Mouse (Mus musculus) adrenal gland, adult (tissue): ENCODE results near the gene Tuba1a.
"Not testable (repeated sequence)": the region's sequence is repeated elsewhere in the genome, so short reads cannot be mapped to it uniquely, and the experiment has no call there.

Experiments used
- DNase-seq, 2 experiments: peaks; one replicate each; pipeline ENCODE4 v3.0.0; 2022 to 2023; ENCODE audit warnings: low spot score in 1 of 2; ENCODE audit not compliant: inconsistent age in 2 of 2

Gene Tuba1a

GRCm38 (mm10) chr15:98985982-98986715 is 32.6 kb upstream of the Tuba1a start:
- DNase-seq, result no peak

GRCm38 (mm10) chr15:98985240-98985981 is 31.9 kb upstream of the Tuba1a start:
- peak; percentile 86 to 96 for DNase-seq

DNA sequence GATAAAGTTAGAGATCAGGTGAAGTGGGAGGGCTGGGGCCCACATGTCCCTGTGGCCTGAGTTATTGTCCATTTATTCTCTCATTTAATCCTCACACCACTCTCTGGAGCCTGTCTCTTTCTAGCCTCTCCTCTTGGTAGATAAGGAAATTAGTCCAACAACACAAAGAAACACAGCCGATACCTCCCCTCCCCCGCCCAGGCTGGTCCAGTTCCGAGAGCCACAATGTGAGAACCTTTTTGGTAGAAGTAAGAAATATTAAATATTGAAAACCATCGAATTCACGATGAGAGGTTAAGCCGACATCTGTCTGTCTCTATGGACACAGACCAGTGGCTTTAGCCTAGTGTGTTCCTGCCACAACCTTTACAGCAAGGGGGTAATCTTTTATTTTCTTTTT is 31.2 kb upstream of the Tuba1a start:
- DNase-seq, result peak in 1 of 2 experiments; percentile 59

DNA sequence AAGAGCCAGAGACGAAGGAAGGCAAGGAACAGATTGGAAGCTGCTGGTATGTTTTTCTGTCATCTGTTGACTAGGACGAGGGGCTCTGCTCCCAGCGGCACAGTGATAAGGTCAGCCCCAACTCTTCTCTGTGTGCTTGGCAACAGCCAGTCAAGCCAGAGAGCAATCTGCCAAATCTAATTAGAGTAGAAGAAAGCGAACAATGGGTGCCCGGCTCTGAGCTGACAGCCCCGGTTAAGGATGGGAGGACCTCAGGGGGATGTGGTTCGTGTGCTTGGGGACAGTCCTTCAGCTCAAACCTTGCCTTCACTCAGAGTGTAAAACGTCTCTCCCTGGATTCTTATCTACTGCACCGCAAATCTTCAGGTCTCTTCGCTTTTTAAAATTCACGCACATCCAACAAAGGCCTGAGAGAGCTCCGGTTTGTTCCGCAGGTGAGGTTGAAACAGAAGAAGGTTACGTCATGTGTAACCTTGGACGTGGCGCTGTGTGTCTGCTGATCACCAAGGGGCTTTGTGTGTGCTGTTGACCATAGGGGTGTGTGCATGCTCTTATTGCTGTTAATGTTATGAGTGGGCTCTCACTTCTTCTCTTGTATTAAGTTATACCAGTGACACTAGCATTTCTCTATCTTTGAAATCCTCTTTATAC is 30.1 kb upstream of the Tuba1a start:
- DNase-seq, result peak in 1 of 2 experiments; percentile 62

DNA sequence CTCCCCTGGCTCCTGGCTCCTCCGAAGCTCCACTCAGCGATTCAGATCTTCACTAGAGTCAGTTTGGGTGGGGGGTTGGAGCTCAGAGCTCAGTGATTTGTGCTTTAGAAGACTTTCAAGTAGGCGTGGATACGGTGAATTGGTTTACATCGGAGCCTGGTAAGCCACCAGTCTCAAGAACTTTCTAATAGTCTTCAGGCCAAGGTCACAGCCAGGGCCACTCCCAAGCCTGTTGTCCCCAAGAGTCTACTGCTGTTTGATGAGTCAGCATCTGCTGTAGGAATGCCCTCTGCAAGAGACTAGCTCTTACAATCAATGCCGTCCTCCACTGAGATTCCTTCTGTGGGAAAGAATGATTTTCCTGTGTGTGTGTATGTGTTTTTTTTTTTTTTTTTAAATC is 28.6 kb upstream of the Tuba1a start:
- DNase-seq, result peak in 1 of 2 experiments; percentile 58

- DNase-seq, result no peak
Measured at GRCm38 (mm10) chr15:98980012-98980614, 26.6 kb upstream of the Tuba1a start.

GRCm38 (mm10) chr15:98978409-98979172 is 25.1 kb upstream of the Tuba1a start:
- DNase-seq, result no peak

- DNase-seq, result peak; percentile 65 to 88
Measured at GRCm38 (mm10) chr15:98977759-98978408, 24.4 kb upstream of the Tuba1a start.

GRCm38 (mm10) chr15:98976763-98977758 is 23.6 kb upstream of the Tuba1a start:
- DNase-seq, result no peak

DNA sequence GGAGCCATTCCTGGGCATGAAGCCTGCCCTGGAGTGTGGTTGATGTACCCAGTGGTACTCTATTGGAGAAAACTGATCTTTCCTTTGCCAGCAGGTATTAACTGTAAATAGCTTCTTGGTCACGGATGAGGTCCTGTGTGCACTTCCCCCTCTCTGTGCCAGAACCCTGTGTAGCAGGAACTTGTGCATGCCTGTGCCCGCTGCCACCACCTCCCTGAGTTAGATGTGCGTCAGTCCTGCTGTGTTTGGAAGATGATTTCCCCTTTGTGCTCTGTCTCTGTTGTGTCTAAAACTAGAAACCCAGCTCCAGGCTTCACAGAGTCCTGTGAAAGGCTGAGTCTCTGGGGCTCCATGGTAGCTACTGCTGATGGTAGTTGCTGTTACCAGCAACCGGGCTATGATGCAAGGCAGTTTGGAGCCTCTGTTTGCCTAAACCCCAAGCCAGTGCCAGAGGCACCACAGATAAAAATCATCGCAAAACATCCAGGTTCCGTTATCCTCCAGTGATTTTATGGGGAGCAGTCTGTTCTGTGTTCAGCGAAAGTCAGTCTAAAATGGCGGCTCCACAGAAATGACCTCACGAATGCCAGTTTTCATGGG is 19.6 kb upstream of the Tuba1a start:
- DNase-seq, result no peak

DNA sequence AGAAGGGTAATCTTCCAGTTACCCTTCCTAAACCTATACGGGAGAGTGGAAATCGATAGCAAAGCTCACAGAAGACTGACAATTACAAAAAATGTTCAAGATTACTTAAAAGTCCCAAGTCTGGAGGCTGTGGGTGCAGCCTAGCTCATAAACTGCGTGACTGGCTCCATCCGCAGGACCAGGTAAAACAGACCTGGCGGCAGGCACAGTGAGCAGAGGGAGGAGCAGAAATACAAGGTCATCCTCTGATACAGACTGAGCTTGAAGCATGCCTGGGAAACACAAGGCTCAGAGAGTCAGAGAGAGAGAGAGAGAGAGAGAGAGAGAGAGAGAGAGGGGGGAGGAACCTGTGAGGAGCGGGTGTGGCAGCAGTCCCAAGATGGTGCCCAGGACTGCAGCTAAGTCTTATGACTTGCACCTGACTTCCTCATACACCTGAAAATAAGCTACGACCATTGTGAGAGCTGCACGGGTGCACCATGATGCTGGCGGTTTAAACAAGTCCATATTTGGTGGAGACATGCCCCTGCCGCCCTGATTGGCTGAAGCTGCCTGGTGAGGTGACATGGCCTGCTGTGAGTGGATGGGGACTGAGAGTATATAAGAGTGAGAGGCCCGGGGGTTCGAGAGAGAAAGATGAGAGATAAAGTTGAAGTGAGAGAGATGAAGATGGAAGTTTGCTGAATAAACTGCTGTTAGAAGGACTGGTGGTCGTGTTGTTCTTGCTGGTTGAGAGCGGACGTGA is 18.2 kb upstream of the Tuba1a start:
- DNase-seq, result not testable (repeated sequence)

GRCm38 (mm10) chr15:98971111-98971510 is 17.6 kb upstream of the Tuba1a start:
- peak in 1 of 2 experiments; percentile 58 for DNase-seq

DNA sequence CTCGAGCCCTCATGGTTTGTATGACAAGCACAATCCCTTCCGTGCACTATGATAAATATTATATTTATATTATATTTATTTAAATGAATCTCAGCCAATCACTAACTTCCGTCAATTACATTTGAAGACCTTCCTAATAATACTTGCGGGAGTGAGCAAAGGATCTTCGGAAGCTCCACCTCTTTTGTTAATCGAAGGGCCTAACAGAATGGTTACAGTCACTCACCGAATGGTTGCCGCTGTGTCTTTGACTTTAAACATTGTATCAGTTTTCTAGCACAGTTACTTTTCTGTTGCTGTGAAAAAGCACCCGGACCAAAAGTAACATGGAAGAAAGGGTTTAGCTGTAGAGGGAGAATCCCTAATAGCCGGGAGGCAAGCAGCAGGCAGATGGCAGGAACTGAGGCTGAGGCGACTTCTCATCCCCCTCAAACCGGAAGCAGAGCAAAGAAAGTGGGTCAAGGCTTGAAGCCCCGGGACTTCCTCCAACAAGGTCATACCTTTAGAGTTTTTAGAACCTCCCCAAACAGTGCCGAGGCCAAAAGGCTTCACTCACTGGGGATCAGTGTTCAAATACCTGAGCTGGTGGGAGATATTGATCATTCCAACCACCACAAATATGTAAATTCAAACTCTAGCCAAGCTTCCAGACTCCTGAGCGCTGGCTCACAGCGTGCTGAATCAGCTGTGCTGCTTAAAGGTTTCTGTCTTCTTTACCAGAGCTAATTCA is 16.0 kb upstream of the Tuba1a start:
- DNase-seq, result peak in 1 of 2 experiments; percentile 71

- peak; percentile 60 to 78 for DNase-seq
Measured at GRCm38 (mm10) chr15:98968701-98969371, 15.3 kb upstream of the Tuba1a start.

DNA sequence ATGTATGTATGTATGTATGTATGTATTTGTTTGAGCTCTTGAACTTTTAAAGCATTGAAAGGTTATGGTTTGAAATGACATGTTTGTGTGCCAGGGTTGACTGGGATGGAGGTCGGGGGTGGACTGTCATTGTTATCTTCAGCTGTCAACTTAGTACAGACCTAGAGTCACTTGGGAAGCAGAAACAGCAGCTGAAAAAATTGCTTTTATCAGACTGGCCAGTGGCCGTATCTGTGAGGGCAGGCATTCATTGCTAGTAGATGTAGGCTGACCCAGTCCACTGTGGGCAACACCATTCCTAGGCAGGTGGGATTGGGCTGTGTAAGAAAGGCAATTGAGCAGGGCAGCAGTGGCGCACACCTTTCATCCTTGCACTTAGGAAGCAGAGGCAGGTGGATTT is 6.0 kb upstream of the Tuba1a start:
- no peak for DNase-seq

- no peak for DNase-seq
Measured at GRCm38 (mm10) chr15:98958901-98959420, 5.5 kb upstream of the Tuba1a start.
